Mouse (Mus musculus) erythroblast, embryonic 14.5 days (primary cell): ENCODE data around the gene 5730522E02Rik.

Experiments used
- GATA1 ChIP-seq: IDR thresholded peaks from 2 replicates; pipeline ENCODE4 v1.6.1; 2012; ENCODE audit warnings: low read length, inconsistent platforms, mixed read lengths
- TAL1 ChIP-seq: IDR thresholded peaks from 3 replicates; pipeline ENCODE4 v1.6.1; 2012; ENCODE audit warnings: low read length, inconsistent platforms, mixed read lengths

DNA sequence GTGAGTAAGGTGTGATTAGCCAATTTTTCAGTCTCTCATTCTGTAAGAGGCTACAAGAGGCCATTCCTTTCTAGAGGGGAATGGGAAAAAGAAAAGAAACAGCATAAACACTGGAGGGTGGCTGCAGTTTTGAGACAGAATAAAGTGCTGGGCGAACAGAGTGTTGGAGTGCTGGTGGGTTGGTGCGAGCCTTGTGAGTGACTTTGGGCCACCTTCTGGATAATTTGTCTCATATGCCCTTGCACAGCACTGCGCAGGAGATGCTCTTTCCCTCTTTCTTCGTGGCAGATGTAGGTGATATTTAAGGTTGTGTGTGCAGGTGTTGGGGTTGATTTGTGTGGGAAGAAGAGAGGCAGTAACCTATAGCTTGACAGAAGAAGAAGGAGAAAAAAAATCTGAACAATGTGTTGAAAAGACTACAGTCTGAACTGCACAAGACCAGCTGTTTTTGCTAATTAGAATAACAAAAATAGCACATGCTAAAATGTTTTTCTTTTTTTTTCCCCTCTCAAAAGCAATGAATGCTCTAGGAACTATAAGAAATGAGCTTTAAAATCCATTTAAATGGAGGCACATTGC lies 269.8 kb downstream of the 5730522E02Rik start:
- TF ChIP-seq GATA1 (no peak), TAL1 (no peak)
